In genomic region chr17:6429945-6430344, GRCm38 (mm10) we compare ENCODE assay signal across 8 mouse cellular contexts. TPM values are rescaled to one million over a fixed set of nuclear protein-coding genes. Genes with fewer than 3 reads are reported as not detected.
DNase-seq lines count a peak whose midpoint lies in the region; ATAC-seq and TF ChIP-seq lines count a peak whose summit lies in the region.
"Not testable (repeated sequence)": the region's sequence is repeated elsewhere in the genome, so short reads cannot be mapped to it uniquely, and the experiment has no call there.

Dynlt1b (plus strand) TSS chr17:6430112.

- DNase-seq in 3T3-L1 (ENCODE audit: low read depth, low spot score), result peak; percentile 99
- DNase-seq in adrenal gland, postnatal 4 days (ENCODE audit: low spot score in 2 of 2), result peak; percentile 100
- DNase-seq in embryonic facial prominence, embryonic 14.5 days (ENCODE audit: low spot score), result peak; percentile 99
- DNase-seq in heart, adult 8-10 months (ENCODE audit: low spot score), result peak; percentile 100
- DNase-seq in kidney, adult 9 months, result peak; percentile 100
- DNase-seq in limb, embryonic 14.5 days (ENCODE audit: low spot score), result peak; percentile 100
- peak; percentile 100 for DNase-seq in midbrain, postnatal 0 days (ENCODE audit: low spot score)
- peak; percentile 100 for DNase-seq in spleen, postnatal 14 days (ENCODE audit: low spot score in 2 of 2)

- H3K4me3 ChIP-seq in embryonic facial prominence, embryonic 14.5 days (ENCODE audit: low read depth, low read length), result peak within 1 kb of the TSS; percentile 51
- H3K4me3 ChIP-seq in limb, embryonic 14.5 days (replicated peaks; ENCODE audit: low read length), result peak within 1 kb of the TSS; percentile 48
- H3K4me3 ChIP-seq in midbrain, postnatal 0 days (ENCODE audit: low read depth, low read length), result peak within 1 kb of the TSS; percentile 41

- peak within 1 kb of the TSS; percentile 50 for H3K4me2 ChIP-seq in embryonic facial prominence, embryonic 14.5 days (ENCODE audit: low read depth, low read length)
- peak within 1 kb of the TSS; percentile 47 for H3K4me2 ChIP-seq in limb, embryonic 14.5 days (replicated peaks; ENCODE audit: low read depth, low read length, severe bottlenecking)
- H3K4me2 ChIP-seq in midbrain, postnatal 0 days (ENCODE audit: low read depth, low read length, poor library complexity, severe bottlenecking), result peak within 1 kb of the TSS; percentile 34; the same call in 1 of the 2 replicates

- not testable (repeated sequence) for H3K4me1 ChIP-seq in embryonic facial prominence, embryonic 14.5 days (ENCODE audit: control insufficient read depth, insufficient read depth, low read length); limb, embryonic 14.5 days (ENCODE audit: control insufficient read depth, insufficient read depth, low read length); midbrain, postnatal 0 days (ENCODE audit: insufficient read depth, low read length)

- peak within 1 kb of the TSS; percentile 69 for H3K9ac ChIP-seq in embryonic facial prominence, embryonic 14.5 days (ENCODE audit: low read depth, low read length)
- peak within 1 kb of the TSS; percentile 60; the same call in 1 of the 2 replicates for H3K9ac ChIP-seq in limb, embryonic 14.5 days (ENCODE audit: low read depth, low read length, severe bottlenecking)
- peak within 1 kb of the TSS; percentile 44 for H3K9ac ChIP-seq in midbrain, postnatal 0 days (replicated peaks; ENCODE audit: low read length, poor library complexity, severe bottlenecking)

- not testable (repeated sequence) for H3K9me3 ChIP-seq in embryonic facial prominence, embryonic 14.5 days (ENCODE audit: control insufficient read depth, low read length); limb, embryonic 14.5 days (ENCODE audit: control insufficient read depth, low read length); midbrain, postnatal 0 days (ENCODE audit: low read length)

- peak; percentile 52; the same call in 1 of the 2 replicates for TF ChIP-seq POLR2A in limb, embryonic 14.5 days (IDR thresholded peaks at IDR 0.05; ENCODE audit: borderline replicate concordance, extremely low read depth, insufficient read depth, insufficient read length)

- peak; percentile 97 for ATAC-seq in embryonic facial prominence, embryonic 14.5 days (ENCODE audit: low read depth)
- peak; percentile 97 for ATAC-seq in limb, embryonic 14.5 days (ENCODE audit: low FRiP score, low read depth)
- ATAC-seq in midbrain, postnatal 0 days (ENCODE audit: low FRiP score), result peak; percentile 95

- H3K27ac ChIP-seq in embryonic facial prominence, embryonic 14.5 days (replicated peaks; ENCODE audit: low read depth, low read length), result peak within 1 kb of the TSS; percentile 55
- H3K27ac ChIP-seq in limb, embryonic 14.5 days (replicated peaks; ENCODE audit: low read depth, low read length), result 0 out of 2 replicates have a peak within 1 kb of the TSS, but pooled peaks have one; percentile 21
- H3K27ac ChIP-seq in midbrain, postnatal 0 days (ENCODE audit: low read depth, low read length), result peak within 1 kb of the TSS; percentile 51; the same call in 1 of the 2 replicates

- not testable (repeated sequence) for H3K36me3 ChIP-seq in embryonic facial prominence, embryonic 14.5 days (ENCODE audit: control insufficient read depth, insufficient read depth, low read length); limb, embryonic 14.5 days (ENCODE audit: control insufficient read depth, insufficient read depth, low read length); midbrain, postnatal 0 days (ENCODE audit: insufficient read depth, low read length)

- 1% methylated on average over 26 of the region's 27 CpGs for WGBS in embryonic facial prominence, embryonic 14.5 days
- WGBS in limb, embryonic 14.5 days, result under 1% methylated on average over 27 of the region's 27 CpGs
- WGBS in midbrain, postnatal 0 days, result under 1% methylated on average over 27 of the region's 27 CpGs

- H3K27me3 ChIP-seq in embryonic facial prominence, embryonic 14.5 days (replicated peaks; ENCODE audit: control insufficient read depth, insufficient read depth, low read length); limb, embryonic 14.5 days (ENCODE audit: control insufficient read depth, insufficient read depth, low read length); midbrain, postnatal 0 days (ENCODE audit: insufficient read depth, low read length): not testable (repeated sequence)

- TF ChIP-seq CTCF in midbrain, postnatal 0 days (IDR thresholded peaks at IDR 0.05), result peak; percentile 49

RNA-seq across cellular contexts. Expression of gene Dynlt1b, which starts in this region (rescaled TPM):
- 100 to 1,000 TPM; 231 to 233 TPM for total RNA-seq in adrenal gland, postnatal 4 days (2021)
- 563 and 584 TPM in 2 replicates for polyA plus RNA-seq in embryonic facial prominence, embryonic 14.5 days (2014; fragmentation: Nextera tagmentation; extraction: Ambion mirVana)
- 10 to 100 TPM; 35.1 to 40.2 (median 38.2) TPM for total RNA-seq in heart, adult 8-10 months (2022)
- polyA plus RNA-seq in limb, embryonic 14.5 days (2012; rRNA removed), result 399 and 408 TPM in 2 replicates
- 513 and 517 TPM in 2 replicates for polyA plus RNA-seq in limb, embryonic 14.5 days (2014; fragmentation: Nextera tagmentation; extraction: Ambion mirVana)
- 443 and 625 TPM in 2 replicates for total RNA-seq in midbrain, postnatal 0 days (2014; rRNA removed)
- polyA plus RNA-seq in midbrain, postnatal 0 days (2015; fragmentation: Nextera tagmentation; extraction: Ambion mirVana), result 1,251 and 1,314 TPM in 2 replicates

Comparison
In these comparisons a context has a peak if more than half of its experiments do, and no peak if none do; other contexts are left out.
1. Peak in every context shown above with its lines: DNase-seq, ATAC-seq, H3K4me3 ChIP-seq and H3K27ac ChIP-seq.
2. RNA of gene Dynlt1b (total RNA-seq): 443 to 625 TPM in midbrain, postnatal 0 days and 231 to 233 TPM in adrenal gland, postnatal 4 days; 35.1 to 40.2 TPM in heart, adult 8-10 months; every median in the first group is over 4 times any median in the second.